Mouse (Mus musculus) megakaryocyte, embryonic 14.5 days (primary cell): ENCODE results near the gene Depp1.

ENCODE experiments used
- FLI1 ChIP-seq: IDR thresholded peaks from 2 replicates; pipeline ENCODE4 v1.6.1; 2012; ENCODE audit warnings: low read length, inconsistent platforms, mixed read lengths
- GATA1 ChIP-seq: IDR thresholded peaks from 3 replicates; pipeline ENCODE4 v1.6.1; 2012; ENCODE audit warnings: mixed read lengths, low read length, inconsistent platforms, borderline replicate concordance

DNA sequence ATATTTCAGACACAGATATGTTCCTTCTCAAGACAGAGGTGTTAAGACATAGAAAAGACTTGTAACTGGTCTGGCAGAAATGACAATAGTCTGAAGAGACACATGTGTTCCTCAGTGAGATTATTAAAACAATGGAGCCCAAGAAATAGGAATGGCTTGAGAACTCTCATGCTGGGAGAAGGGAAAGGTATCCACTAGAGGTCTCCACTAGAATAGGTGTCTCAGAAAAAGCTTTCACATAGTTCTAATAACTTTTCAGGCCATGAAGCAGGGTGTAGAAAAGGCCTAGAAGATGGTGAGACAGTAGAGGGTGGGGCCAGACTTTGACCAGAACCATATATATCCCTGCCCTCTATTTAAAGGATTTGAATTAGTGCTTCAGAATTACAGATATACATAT, 32.3 kb upstream of the Depp1 start:
- TF ChIP-seq GATA1 (no peak), FLI1 (no peak)
